Mouse (Mus musculus) stomach, postnatal 0 days (tissue): Measurements from ENCODE around the gene Mogs.

ENCODE experiments used
- CTCF ChIP-seq: IDR thresholded peaks from 2 replicates; pipeline ENCODE4 v1.5.1; 2016; ENCODE audit warnings: antibody characterized with exemption, low read depth, mild to moderate bottlenecking, moderate library complexity
- EP300 ChIP-seq: optimal IDR thresholded peaks from 2 replicates; pipeline ENCODE3; 2016; ENCODE audit warnings: antibody characterized with exemption

GRCm38 (mm10) chr6:83084477-83084876, 30.8 kb upstream of the Mogs start:
- TF ChIP-seq CTCF (no peak), EP300 (no peak)
